Comparison of ENCODE assay signal across 12 mouse cellular contexts in genomic region chr3:30245950-30246349, GRCm38 (mm10).
DNase-seq lines count a peak whose midpoint lies in the region; ATAC-seq lines count a peak whose summit lies in the region.
"Had no signal": no experiment of that assay in that cellular context is flagged by ENCODE, and none has a peak within 500 bp of the region (broad histone marks: within the 10 kb centered on the region; RNA-seq: fewer than 3 reads in every experiment).

No protein-coding gene starts in this region.

- no peak overlapping the region for H3K4me3 ChIP-seq in midbrain, embryonic 11.5 days (ENCODE audit: low read depth, low read length)
- no peak overlapping the region for H3K4me3 ChIP-seq in midbrain, embryonic 13.5 days (replicated peaks)
- H3K4me3 ChIP-seq in heart, embryonic 16.5 days (ENCODE audit: low read length) = no peak overlapping the region
- no peak overlapping the region for H3K4me3 ChIP-seq in lung, embryonic 16.5 days (ENCODE audit: low read length)

- no peak for ATAC-seq in midbrain, embryonic 11.5 days (ENCODE audit: low FRiP score)
- no peak for ATAC-seq in midbrain, embryonic 13.5 days
- ATAC-seq in heart, embryonic 16.5 days (replicated peaks; ENCODE audit: extremely low read depth, insufficient read depth, low FRiP score) = peak; percentile 25; the same call in 1 of the 2 replicates
- peak; percentile 80 for ATAC-seq in lung, embryonic 16.5 days (ENCODE audit: low read depth)
- ATAC-seq: forebrain, embryonic 14.5 days had no signal

- H3K27me3 ChIP-seq in midbrain, embryonic 11.5 days (ENCODE audit: control insufficient read depth, insufficient read depth, low read length) = no peaks in the 10 kb centered on the region
- no peaks in the 10 kb centered on the region for H3K27me3 ChIP-seq in midbrain, embryonic 13.5 days
- no peaks in the 10 kb centered on the region for H3K27me3 ChIP-seq in heart, embryonic 16.5 days (ENCODE audit: control insufficient read depth, insufficient read depth, low read length)
- no peaks in the 10 kb centered on the region for H3K27me3 ChIP-seq in lung, embryonic 16.5 days (ENCODE audit: control insufficient read depth, insufficient read depth, low read depth, low read length)

- H3K36me3 ChIP-seq in midbrain, embryonic 11.5 days (ENCODE audit: control insufficient read depth, insufficient read depth, low read length) = no peaks in the 10 kb centered on the region
- no peaks in the 10 kb centered on the region for H3K36me3 ChIP-seq in midbrain, embryonic 13.5 days
- no peaks in the 10 kb centered on the region for H3K36me3 ChIP-seq in heart, embryonic 16.5 days (ENCODE audit: control insufficient read depth, insufficient read depth)
- no peaks in the 10 kb centered on the region for H3K36me3 ChIP-seq in lung, embryonic 16.5 days (ENCODE audit: control insufficient read depth, insufficient read depth, low read length)

- 82% methylated on average over 5 of the region's 5 CpGs for WGBS in midbrain, embryonic 11.5 days
- WGBS in midbrain, embryonic 13.5 days = 75% methylated on average over 5 of the region's 5 CpGs
- 37% methylated on average over 5 of the region's 5 CpGs for WGBS in heart, embryonic 16.5 days
- WGBS in lung, embryonic 16.5 days = 32% methylated on average over 5 of the region's 5 CpGs

- H3K4me2 ChIP-seq in midbrain, embryonic 11.5 days = no peak overlapping the region
- no peak overlapping the region for H3K4me2 ChIP-seq in midbrain, embryonic 13.5 days (replicated peaks)
- H3K4me2 ChIP-seq in heart, embryonic 16.5 days (ENCODE audit: low read depth, low read length) = no peak overlapping the region
- peak overlapping the region; percentile 9; the same call in 1 of the 2 replicates for H3K4me2 ChIP-seq in lung, embryonic 16.5 days (ENCODE audit: low read depth, low read length)

- no peaks in the 10 kb centered on the region for H3K9me3 ChIP-seq in midbrain, embryonic 11.5 days (ENCODE audit: control insufficient read depth, low read length)
- no peaks in the 10 kb centered on the region for H3K9me3 ChIP-seq in midbrain, embryonic 13.5 days
- no peaks in the 10 kb centered on the region for H3K9me3 ChIP-seq in heart, embryonic 16.5 days (replicated peaks; ENCODE audit: control insufficient read depth, low read length)
- H3K9me3 ChIP-seq in lung, embryonic 16.5 days (ENCODE audit: control insufficient read depth, low read length) = no peaks in the 10 kb centered on the region

- peak; percentile 68 for DNase-seq in midbrain, embryonic 11.5 days (ENCODE audit: low spot score, missing footprints)
- DNase-seq in ovary, postnatal 36 days (ENCODE audit: low spot score) = no peak
- no peak for DNase-seq in spleen, postnatal 14 days (ENCODE audit: low spot score in 2 of 2)
- DNase-seq in gastrocnemius, postnatal 25 days = no peak
- DNase-seq: adrenal gland, postnatal 36 days; cerebellum, adult 8-10 months; thymus, postnatal 36 days had no signal

- peaks cover 4% of the 10 kb centered on the region for H3K4me1 ChIP-seq in midbrain, embryonic 11.5 days (ENCODE audit: control insufficient read depth, insufficient read depth, low read length)
- H3K4me1 ChIP-seq in midbrain, embryonic 13.5 days (replicated peaks) = peaks cover 8% of the 10 kb centered on the region; the same call in 1 of the 2 replicates
- peaks cover 17% of the 10 kb centered on the region for H3K4me1 ChIP-seq in heart, embryonic 16.5 days (ENCODE audit: control insufficient read depth, insufficient read depth, low read length)
- peaks cover 44% of the 10 kb centered on the region for H3K4me1 ChIP-seq in lung, embryonic 16.5 days (replicated peaks; ENCODE audit: control insufficient read depth, insufficient read depth, low read length)

- no peak overlapping the region for H3K9ac ChIP-seq in midbrain, embryonic 11.5 days (ENCODE audit: low read length)
- no peak overlapping the region for H3K9ac ChIP-seq in midbrain, embryonic 13.5 days (replicated peaks)
- H3K9ac ChIP-seq in heart, embryonic 16.5 days (ENCODE audit: low read length) = no peak overlapping the region
- no peak overlapping the region for H3K9ac ChIP-seq in lung, embryonic 16.5 days (ENCODE audit: low read length)
- H3K9ac ChIP-seq: liver, embryonic 14.5 days had no signal

- no peak overlapping the region for H3K27ac ChIP-seq in midbrain, embryonic 11.5 days (ENCODE audit: low read depth, low read length)
- H3K27ac ChIP-seq in midbrain, embryonic 13.5 days = no peak overlapping the region
- peak overlapping the region; percentile 78 for H3K27ac ChIP-seq in heart, embryonic 16.5 days (ENCODE audit: low read length)
- peak overlapping the region; percentile 82 for H3K27ac ChIP-seq in lung, embryonic 16.5 days (ENCODE audit: low read length)
- H3K27ac ChIP-seq: liver, embryonic 14.5 days had no signal

Comparison
In these comparisons a context has a peak if more than half of its experiments do, and no peak if none do; other contexts are left out.
1. ATAC-seq: peak in heart, embryonic 16.5 days (single experiment) and lung, embryonic 16.5 days (single experiment); none in midbrain, embryonic 11.5 days (single experiment) and midbrain, embryonic 13.5 days (single experiment).
2. H3K27ac ChIP-seq: peak in heart, embryonic 16.5 days (single experiment) and lung, embryonic 16.5 days (single experiment); none in midbrain, embryonic 11.5 days (single experiment) and midbrain, embryonic 13.5 days (single experiment).